Mouse (Mus musculus) cerebellum, adult 9-11 months (tissue): ENCODE results near the gene Med12l.
A peak's percentile ranks its signal among the peaks of the same experiment; 100 is the strongest.

Experiments used
- DNase-seq: peaks from one replicate; pipeline ENCODE4 v3.0.0; 2022

The Med12l gene

DNA sequence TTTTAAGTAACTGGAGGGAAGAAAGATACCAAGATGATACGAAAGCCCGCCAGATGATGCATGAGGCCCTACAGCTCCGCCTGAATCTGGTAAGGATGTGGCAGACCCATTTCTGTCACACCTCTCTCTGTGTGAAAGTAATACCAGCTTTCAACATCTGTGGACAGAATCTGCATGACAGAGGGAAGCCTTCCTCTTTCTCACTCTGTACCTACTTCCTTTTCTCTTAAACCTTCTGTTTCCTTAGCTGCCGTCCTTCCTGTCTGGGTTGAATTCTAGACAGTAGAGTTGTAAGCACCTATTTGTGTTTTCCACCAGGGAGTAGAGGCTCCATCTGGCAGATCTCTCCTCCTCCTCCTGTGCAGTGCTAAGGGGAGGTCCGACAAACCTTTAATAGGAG is 255.1 kb downstream of the Med12l start:
- DNase-seq: no peak

GRCm38 (mm10) chr3:59261709-59262472 is 256.3 kb downstream of the Med12l start:
- no peak for DNase-seq

- DNase-seq: no peak
Observed at GRCm38 (mm10) chr3:59262704-59263103, 257.1 kb downstream of the Med12l start, which contains the start of gene P2ry12. P2ry12 (minus strand) TSS chr3:59262871.

GRCm38 (mm10) chr3:59263417-59263816 is 257.8 kb downstream of the Med12l start:
- no peak for DNase-seq

- no peak for DNase-seq
Observed at GRCm38 (mm10) chr3:59263988-59264387, 258.4 kb downstream of the Med12l start.

- peak; percentile 30 for DNase-seq
Observed at GRCm38 (mm10) chr3:59270811-59271210, 265.2 kb downstream of the Med12l start.

DNA sequence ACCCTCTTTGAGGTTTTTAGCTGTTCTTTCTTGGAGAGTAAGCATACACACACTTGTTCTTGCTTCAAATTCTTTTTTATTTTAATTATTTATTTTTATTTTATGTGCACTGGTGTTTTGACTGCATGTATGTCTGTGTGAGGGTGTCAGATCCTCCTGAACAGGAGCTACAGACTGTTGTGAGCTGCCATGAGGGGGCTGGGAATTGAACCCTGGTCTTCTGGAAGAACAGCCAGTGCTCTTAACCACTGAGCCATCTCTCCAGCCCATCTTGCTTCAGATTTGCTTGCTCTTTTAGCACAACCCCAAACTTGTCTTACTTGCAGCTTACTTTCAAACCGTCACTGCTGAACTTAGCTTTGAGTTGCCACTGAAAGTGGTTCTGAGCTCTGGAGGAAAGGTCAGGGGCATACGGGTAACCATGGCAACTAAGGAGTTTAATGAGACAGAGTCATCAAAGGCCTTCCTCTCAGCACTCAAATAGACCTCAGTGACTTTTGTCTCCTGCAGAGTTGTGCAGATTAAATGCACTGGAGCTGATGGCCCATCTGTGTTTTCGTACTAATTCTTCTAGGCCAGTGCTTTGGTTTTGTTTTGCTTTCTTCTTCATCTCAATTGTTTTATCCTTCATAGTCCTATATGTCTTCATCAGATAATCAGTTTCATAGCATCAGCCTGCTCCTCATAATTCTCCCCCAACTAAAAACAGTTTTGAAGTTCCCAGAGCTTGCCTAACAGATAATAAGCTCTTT is 272.1 kb downstream of the Med12l start:
- no peak for DNase-seq

- no peak for DNase-seq
Observed at GRCm38 (mm10) chr3:59278254-59278533, 272.6 kb downstream of the Med12l start.

- DNase-seq: no peak
Observed at GRCm38 (mm10) chr3:59278620-59279019, 273.0 kb downstream of the Med12l start.

DNA sequence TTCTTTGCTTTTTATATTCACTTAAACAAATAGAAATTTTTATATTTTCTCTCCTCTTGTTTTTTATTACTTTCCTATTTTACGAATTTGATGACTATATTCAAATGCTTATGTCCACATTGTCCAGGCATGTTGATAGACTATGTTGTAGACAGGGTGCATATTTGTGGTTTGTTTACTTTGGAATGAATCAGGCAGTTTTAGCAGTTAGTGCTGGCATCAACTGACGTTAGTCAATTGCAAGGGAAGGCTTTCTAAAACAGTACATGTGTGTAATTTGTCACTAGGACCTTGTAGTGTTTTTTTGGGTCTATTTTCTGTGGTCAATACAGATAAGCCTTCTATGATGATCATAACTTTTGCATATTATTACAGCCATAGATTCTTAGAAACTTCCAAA is 284.9 kb downstream of the Med12l start:
- DNase-seq: no peak

GRCm38 (mm10) chr3:59293437-59294199 is 288.0 kb downstream of the Med12l start:
- DNase-seq: no peak

GRCm38 (mm10) chr3:59295699-59296562 is 290.3 kb downstream of the Med12l start:
- DNase-seq: no peak

GRCm38 (mm10) chr3:59296563-59297130 is 291.0 kb downstream of the Med12l start:
- DNase-seq: no peak

GRCm38 (mm10) chr3:59297653-59298052 is 292.0 kb downstream of the Med12l start:
- DNase-seq: no peak

DNA sequence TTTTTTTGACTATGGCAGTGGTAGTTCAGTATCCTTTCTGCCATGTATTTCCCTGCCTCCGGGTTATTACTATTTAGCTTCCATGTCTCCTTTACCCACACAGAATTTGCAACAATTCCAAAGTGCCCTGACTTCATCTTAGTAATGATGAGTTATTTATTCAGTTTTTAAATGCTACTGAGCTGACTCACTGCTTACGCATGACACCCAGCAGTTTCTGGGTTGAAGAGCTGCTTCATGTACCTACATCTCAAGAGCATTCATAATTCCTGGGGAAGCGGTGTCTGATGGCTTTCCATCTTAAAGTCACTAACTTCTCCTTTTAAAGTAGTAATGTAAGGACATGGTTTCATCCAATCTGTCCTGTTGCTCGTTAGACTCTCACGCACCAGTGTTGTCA is 299.3 kb downstream of the Med12l start:
- no peak for DNase-seq

DNA sequence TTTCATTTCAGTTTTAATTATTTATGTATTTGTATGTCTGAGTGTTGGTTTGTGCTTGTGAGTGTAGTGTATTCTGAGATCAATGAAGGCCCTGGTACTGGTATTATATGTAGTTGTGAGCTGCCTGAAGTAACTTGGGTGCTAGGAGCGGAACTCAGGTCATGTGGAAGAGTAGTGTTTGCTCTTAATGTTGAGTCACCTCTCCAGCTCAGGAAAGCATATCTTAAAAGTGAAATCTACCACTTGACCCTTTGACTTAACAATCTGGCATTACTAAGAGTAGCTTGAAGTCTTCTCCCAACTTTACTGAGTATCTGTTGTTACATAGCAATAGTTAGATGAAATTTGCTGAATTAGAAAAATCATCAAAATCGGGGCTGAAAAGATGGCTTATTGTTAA is 299.9 kb downstream of the Med12l start:
- DNase-seq: no peak

GRCm38 (mm10) chr3:59312610-59313009 is 307.0 kb downstream of the Med12l start:
- no peak for DNase-seq

GRCm38 (mm10) chr3:59316077-59316476 is 310.5 kb downstream of the Med12l start:
- no peak for DNase-seq

GRCm38 (mm10) chr3:59321278-59321876 is 315.8 kb downstream of the Med12l start:
- peak; percentile 40 for DNase-seq

GRCm38 (mm10) chr3:59328526-59328925 is 322.9 kb downstream of the Med12l start:
- no peak for DNase-seq

- DNase-seq: no peak
Observed at GRCm38 (mm10) chr3:59341647-59342427, 336.2 kb downstream of the Med12l start.
